Comparison of ENCODE assay signal across 36 mouse cellular contexts in genomic region chr7:18260219-18260618, GRCm38 (mm10). TPM values are rescaled to one million over a fixed set of nuclear protein-coding genes. Genes with fewer than 3 reads are reported as not detected.
DNase-seq lines count a peak whose midpoint lies in the region; ATAC-seq and TF ChIP-seq lines count a peak whose summit lies in the region.
"Had no signal": no experiment of that assay in that cellular context is flagged by ENCODE, and none has a peak within 500 bp of the region (broad histone marks: within the 10 kb centered on the region; RNA-seq: fewer than 3 reads in every experiment).

No protein-coding gene starts in this region.

- no peak for TF ChIP-seq POLR2A in ES-Bruce4 (IDR thresholded peaks at IDR 0.05; ENCODE audit: insufficient read depth, low read length)

- H3K27ac ChIP-seq in layer of hippocampus, adult 2 months = no peak overlapping the region
- no peak overlapping the region for H3K27ac ChIP-seq in ES-Bruce4 (ENCODE audit: insufficient read depth, low read length)
- no peak overlapping the region for H3K27ac ChIP-seq in midbrain, embryonic 10.5 days (replicated peaks)
- no peak overlapping the region for H3K27ac ChIP-seq in hindbrain, embryonic 13.5 days
- H3K27ac ChIP-seq: embryonic facial prominence, embryonic 10.5 days; forebrain, embryonic 15.5 days; heart, embryonic 10.5 days; hindbrain, embryonic 10.5 days; hindbrain, postnatal 0 days; limb, embryonic 13.5 days; midbrain, embryonic 12.5 days had no signal

- H3K4me3 ChIP-seq in layer of hippocampus, adult 2 months = no peak overlapping the region
- H3K4me3 ChIP-seq in ES-Bruce4 (ENCODE audit: low read depth, low read length) = no peak overlapping the region
- no peak overlapping the region for H3K4me3 ChIP-seq in midbrain, embryonic 10.5 days
- no peak overlapping the region for H3K4me3 ChIP-seq in hindbrain, embryonic 13.5 days
- H3K4me3 ChIP-seq: embryonic facial prominence, embryonic 10.5 days; forebrain, embryonic 15.5 days; heart, embryonic 10.5 days; hindbrain, embryonic 10.5 days; limb, embryonic 13.5 days; midbrain, embryonic 12.5 days had no signal

- no peaks in the 10 kb centered on the region for H3K9me3 ChIP-seq in ES-Bruce4 (replicated peaks; ENCODE audit: control insufficient read depth, insufficient read depth, low read length, poor library complexity, severe bottlenecking)
- peaks cover 64% of the 10 kb centered on the region for H3K9me3 ChIP-seq in midbrain, embryonic 10.5 days (replicated peaks)
- peaks cover 45% of the 10 kb centered on the region; the same call in 1 of the 2 replicates for H3K9me3 ChIP-seq in hindbrain, embryonic 13.5 days

- no peak for ATAC-seq in hindbrain, embryonic 13.5 days (ENCODE audit: low FRiP score)
- ATAC-seq: forebrain, embryonic 15.5 days; hindbrain, postnatal 0 days had no signal

- no peak for DNase-seq in layer of hippocampus, adult 2 months (ENCODE audit: low spot score in 2 of 2)
- DNase-seq in layer of hippocampus, postnatal 14 days (ENCODE audit: low spot score in 2 of 2) = no peak
- DNase-seq in 416B (ENCODE audit: low read depth) (peak; percentile 21), WW6 (ENCODE audit: low read depth, low spot score) (peak; percentile 9)
- DNase-seq in midbrain, embryonic 10.5 days (ENCODE audit: low spot score) = no peak
- no peak for DNase-seq in lung, postnatal 4 days
- DNase-seq: adrenal gland, adult 2 months; cerebellum, adult 11-12 months; cerebellum, postnatal 10 days; kidney, adult 18-20 months; kidney, postnatal 10 days; layer of hippocampus, postnatal 36 days; lung, adult 18-20 months; lung, postnatal 10 days; right cerebral cortex, postnatal 25 days; thymus, adult 2 months had no signal

- H3K4me1 ChIP-seq in ES-Bruce4 (ENCODE audit: control insufficient read depth, insufficient read depth, low read length) = no peaks in the 10 kb centered on the region
- no peaks in the 10 kb centered on the region for H3K4me1 ChIP-seq in midbrain, embryonic 10.5 days
- H3K4me1 ChIP-seq in hindbrain, embryonic 13.5 days (replicated peaks) = no peaks in the 10 kb centered on the region
- H3K4me1 ChIP-seq: embryonic facial prominence, embryonic 10.5 days; forebrain, embryonic 15.5 days; heart, embryonic 10.5 days; hindbrain, embryonic 10.5 days; limb, embryonic 13.5 days; midbrain, embryonic 12.5 days had no signal

- TF ChIP-seq CTCF in layer of hippocampus, adult 2 months (conservative IDR thresholded peaks at IDR 0.05) = 0 out of 2 replicates have a peak, but pooled peaks have one; percentile 6
- peak; percentile 49 for TF ChIP-seq CTCF in ES-Bruce4 (IDR thresholded peaks at IDR 0.05; ENCODE audit: low read depth, low read length)

- H3K4me2 ChIP-seq in hindbrain, embryonic 13.5 days = no peak overlapping the region
- H3K4me2 ChIP-seq: forebrain, embryonic 15.5 days; limb, embryonic 13.5 days; midbrain, embryonic 12.5 days had no signal

- H3K9ac ChIP-seq in ES-Bruce4 (ENCODE audit: low read depth, poor library complexity, severe bottlenecking) = no peak overlapping the region
- no peak overlapping the region for H3K9ac ChIP-seq in hindbrain, embryonic 13.5 days
- H3K9ac ChIP-seq: forebrain, embryonic 15.5 days; limb, embryonic 13.5 days; midbrain, embryonic 12.5 days had no signal

- TF ChIP-seq EP300 in ES-Bruce4 (IDR thresholded peaks at IDR 0.05; ENCODE audit: insufficient read depth, low read depth, low read length) = no peak

- 53% methylated on average over 1 of the region's 1 CpGs for WGBS in midbrain, embryonic 10.5 days
- WGBS in hindbrain, embryonic 13.5 days = 47% methylated on average over 1 of the region's 1 CpGs

- no peaks in the 10 kb centered on the region for H3K27me3 ChIP-seq in ES-Bruce4 (ENCODE audit: control insufficient read depth, insufficient read depth, low read length, poor library complexity, severe bottlenecking)
- H3K27me3 ChIP-seq in midbrain, embryonic 10.5 days (ENCODE audit: low read depth, poor library complexity, severe bottlenecking) = no peaks in the 10 kb centered on the region
- no peaks in the 10 kb centered on the region for H3K27me3 ChIP-seq in hindbrain, embryonic 13.5 days
- H3K27me3 ChIP-seq: forebrain, embryonic 15.5 days; limb, embryonic 13.5 days; midbrain, embryonic 12.5 days had no signal

- no peaks in the 10 kb centered on the region for H3K36me3 ChIP-seq in ES-Bruce4 (ENCODE audit: control insufficient read depth, insufficient read depth, low read length, poor library complexity, severe bottlenecking)
- no peaks in the 10 kb centered on the region for H3K36me3 ChIP-seq in midbrain, embryonic 10.5 days
- no peaks in the 10 kb centered on the region for H3K36me3 ChIP-seq in hindbrain, embryonic 13.5 days
- H3K36me3 ChIP-seq: embryonic facial prominence, embryonic 10.5 days; forebrain, embryonic 15.5 days; heart, embryonic 10.5 days; hindbrain, embryonic 10.5 days; limb, embryonic 13.5 days; midbrain, embryonic 12.5 days had no signal

RNA-seq across cellular contexts. Expression of gene Mill1, which starts 15.1 kb away (rescaled TPM):
- not detected for total RNA-seq in layer of hippocampus, adult 2 months (2021)
- total RNA-seq in layer of hippocampus, postnatal 14 days (2021) = not detected
- polyA plus RNA-seq in ES-Bruce4 (2011; ENCODE audit: insufficient read depth, insufficient read length, low read depth, missing spikeins) = not detected in 2 replicates
- polyA plus RNA-seq in midbrain, embryonic 10.5 days (2016; fragmentation: Nextera tagmentation; extraction: Ambion mirVana) = not detected in 2 replicates
- polyA plus RNA-seq in hindbrain, embryonic 13.5 days (2015; fragmentation: Nextera tagmentation; extraction: Ambion mirVana) = not detected in 2 replicates
- total RNA-seq: adrenal gland, adult 2 months; adrenal gland, postnatal 4 days; gastrocnemius, adult 8-10 months; hindbrain, postnatal 0 days; layer of hippocampus, adult 18-20 months; layer of hippocampus, postnatal 36 days; left cerebral cortex, postnatal 14 days; megakaryocyte progenitor cell, adult 5-6 weeks; monocyte, adult 5-6 weeks; neutrophil, adult 5-6 weeks had no signal
- polyA plus RNA-seq: adrenal gland, adult 2 months; cortical plate, adult 2 months; embryonic facial prominence, embryonic 10.5 days; forebrain, embryonic 15.5 days; heart, embryonic 10.5 days; heart, postnatal 0 days; hindbrain, embryonic 10.5 days; hindbrain, postnatal 0 days; midbrain, embryonic 12.5 days; spleen, adult 2 months; stomach, embryonic 14.5 days had no signal

Comparison
In these comparisons a context has a peak if more than half of its experiments do, and no peak if none do; other contexts are left out.
1. DNase-seq: peak in 416B (single experiment) and WW6 (single experiment); none in layer of hippocampus, adult 2 months (0 of 2), layer of hippocampus, postnatal 14 days (0 of 2), midbrain, embryonic 10.5 days (single experiment) and lung, postnatal 4 days (0 of 2).